Mouse (Mus musculus): Measurements from ENCODE around the gene Hey2.

GRCm38 (mm10) chr10:30883085-30883760 is 40.6 kb upstream of the Hey2 start:
- no peak for TF ChIP-seq EP300 (IDR thresholded peaks at IDR 0.05)
- no peak for TF ChIP-seq CTCF (IDR thresholded peaks at IDR 0.05)

Measured in lung, postnatal 0 days (tissue).